Mouse (Mus musculus) spleen, adult 12 weeks (tissue): ENCODE measurements around the gene Hs3st3b1.

Experiments used
- DNase-seq: peaks from one replicate; pipeline ENCODE4 v3.0.0; 2022; ENCODE audit warnings: low spot score

Gene Hs3st3b1

DNA sequence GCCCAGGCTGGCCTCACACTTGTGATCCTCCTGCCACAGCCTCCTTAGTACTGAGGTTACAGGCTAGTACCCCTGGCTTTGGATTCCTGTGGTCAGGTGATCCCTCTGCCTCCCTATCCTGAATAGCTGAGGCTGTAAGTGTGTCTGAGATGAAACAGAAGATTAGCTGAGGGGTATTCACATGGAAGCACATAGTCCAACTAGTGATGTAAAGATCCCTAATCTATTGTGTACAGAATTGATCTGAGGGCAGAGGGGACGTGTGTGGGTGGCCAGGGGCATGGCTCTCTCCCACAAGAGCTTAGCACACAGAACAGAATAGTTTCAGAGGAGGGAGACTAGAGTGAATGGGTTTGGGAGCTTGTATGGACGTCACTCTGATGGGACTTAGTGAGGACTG lies 41.8 kb downstream of the Hs3st3b1 start:
- no peak for DNase-seq

- no peak for DNase-seq
Observed at GRCm38 (mm10) chr11:63879261-63879660, 42.8 kb downstream of the Hs3st3b1 start.

DNA sequence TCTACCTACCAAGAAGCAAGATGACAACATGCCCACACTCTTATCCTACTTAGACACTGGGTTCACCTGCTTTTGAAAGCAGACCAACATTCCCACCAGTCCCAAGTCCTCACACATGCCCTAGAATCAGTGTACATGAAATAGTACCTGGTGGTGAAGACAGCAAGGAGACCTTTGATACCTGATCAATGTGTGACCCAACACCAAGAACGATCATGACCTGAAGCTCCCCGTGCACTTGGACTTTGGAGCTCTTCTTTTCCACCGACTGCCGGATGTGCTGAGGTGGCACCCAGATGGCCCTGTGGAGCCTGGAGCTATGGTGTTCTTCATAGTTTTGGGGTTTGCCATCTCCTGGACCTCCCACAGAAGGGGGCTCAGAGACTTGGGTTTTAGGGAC lies 43.5 kb downstream of the Hs3st3b1 start:
- DNase-seq = no peak

DNA sequence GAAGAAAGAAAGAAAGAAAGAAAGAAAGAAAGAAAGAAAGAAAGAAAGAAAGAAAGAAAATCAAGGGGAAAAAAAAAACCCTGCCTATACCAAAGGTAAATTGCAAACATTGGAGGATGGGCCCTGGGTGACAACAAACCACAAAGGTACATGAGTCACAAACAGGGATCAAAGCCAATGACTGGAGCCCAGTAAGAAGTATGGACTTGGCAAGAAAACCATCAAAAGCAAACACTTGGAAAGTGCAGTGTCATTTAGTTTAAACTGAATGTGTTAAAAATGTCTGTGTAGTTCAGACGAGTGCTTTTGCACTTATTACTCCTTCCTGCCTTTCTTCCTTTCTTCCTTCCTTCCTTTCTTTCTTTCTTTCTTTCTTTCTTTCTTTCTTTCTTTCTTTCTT lies 59.3 kb downstream of the Hs3st3b1 start:
- no peak for DNase-seq

DNA sequence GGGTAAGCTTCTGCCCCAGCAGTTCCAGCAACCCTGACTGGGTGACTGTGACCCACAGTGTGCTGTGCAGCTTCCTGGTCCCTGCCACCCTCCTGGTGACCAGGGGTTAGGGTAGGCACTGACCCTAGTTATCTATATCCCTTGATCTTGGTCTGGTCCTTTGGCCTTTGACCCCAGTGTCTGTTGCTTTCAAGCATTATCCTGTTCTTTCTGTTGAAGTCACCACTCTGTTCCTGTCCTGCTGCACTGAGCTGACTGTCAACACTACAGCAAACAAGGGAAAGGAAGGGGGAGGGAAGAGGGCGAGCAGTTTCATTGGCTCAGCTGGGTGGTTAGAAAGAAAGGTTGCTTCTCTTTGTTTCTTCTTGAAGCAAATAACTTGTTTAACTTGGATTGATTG lies 60.1 kb downstream of the Hs3st3b1 start:
- DNase-seq = no peak

DNA sequence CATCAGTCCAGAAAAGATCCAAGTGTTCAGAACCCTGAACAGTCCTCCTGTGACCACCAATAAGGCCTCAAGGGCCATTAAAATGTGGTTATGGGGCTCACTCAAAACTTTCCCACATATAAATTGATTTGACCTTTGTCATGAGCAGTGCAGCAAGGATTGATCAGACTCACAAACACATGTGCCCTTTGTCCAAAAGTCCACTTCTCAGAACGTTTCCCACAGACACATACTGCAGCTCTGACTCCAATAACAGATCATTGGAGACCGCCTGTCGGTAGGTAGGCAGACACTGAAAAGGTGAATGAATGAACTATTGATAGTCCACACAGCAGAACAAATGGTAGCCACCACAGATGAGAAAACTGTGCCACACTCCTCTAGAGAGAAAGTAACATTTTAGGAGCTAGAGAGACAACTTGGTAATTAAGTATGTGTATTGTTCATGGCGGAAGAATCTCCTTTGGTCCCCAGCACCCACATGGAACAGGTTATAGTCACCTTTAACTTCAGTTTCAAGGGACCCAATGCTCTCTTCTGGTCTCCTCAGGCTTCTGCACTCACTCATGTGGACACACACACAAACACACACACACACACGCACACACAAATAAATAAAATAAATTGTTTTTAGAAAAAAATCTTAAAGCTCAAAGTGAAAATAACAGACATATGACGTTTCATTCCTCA lies 70.9 kb downstream of the Hs3st3b1 start:
- no peak for DNase-seq

GRCm38 (mm10) chr11:63850261-63850660 lies 71.8 kb downstream of the Hs3st3b1 start:
- DNase-seq = no peak

DNA sequence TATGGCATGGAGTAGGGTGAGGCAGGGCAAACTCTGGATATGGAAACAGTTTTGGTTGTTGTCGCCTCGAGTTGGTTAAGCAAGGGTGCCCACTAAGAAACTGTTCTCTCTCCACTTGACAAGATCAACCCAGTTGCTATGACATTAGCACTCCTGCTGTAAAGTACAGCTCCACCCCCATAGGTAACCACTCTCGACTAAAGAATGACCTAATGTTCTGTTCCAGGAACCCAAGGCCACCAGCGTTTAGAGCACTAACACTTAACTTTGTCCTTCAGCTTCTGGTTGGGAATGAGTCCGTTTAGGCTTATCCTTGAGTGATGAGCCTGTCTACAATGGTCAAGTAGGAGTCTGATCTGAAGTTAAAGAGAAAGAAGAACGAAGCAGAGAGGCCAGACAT lies 76.7 kb downstream of the Hs3st3b1 start:
- DNase-seq = no peak

- DNase-seq = no peak
Observed at GRCm38 (mm10) chr11:63844701-63845100, 77.4 kb downstream of the Hs3st3b1 start.

DNA sequence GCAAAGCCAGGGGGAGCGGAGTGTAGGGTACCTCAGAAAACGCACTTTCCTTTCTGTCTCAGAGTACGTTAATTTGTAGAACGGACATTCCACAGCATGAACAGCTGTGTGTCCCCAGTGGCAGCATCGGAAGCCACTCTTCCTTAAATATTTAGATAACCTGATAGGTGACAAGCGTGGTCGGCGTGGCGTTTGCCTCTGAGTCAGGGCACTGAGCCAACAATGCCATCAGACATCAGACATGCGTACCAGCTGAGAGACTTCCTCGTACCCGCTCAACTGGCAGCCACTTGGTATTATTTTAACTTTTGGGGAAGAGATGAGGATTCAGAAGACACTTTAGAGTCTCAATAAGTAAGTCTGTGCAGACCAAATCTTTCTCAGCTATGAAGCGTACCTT lies 84.6 kb downstream of the Hs3st3b1 start:
- DNase-seq = no peak
